Mouse (Mus musculus) testis, postnatal 10 days (tissue): ENCODE data around the gene Gpatch8.
A peak's percentile ranks its signal among the peaks of the same experiment; 100 is the strongest.

Experiments
- DNase-seq: peaks from one replicate; pipeline ENCODE4 v3.0.0; 2021; ENCODE audit warnings: low spot score

Gpatch8 gene

DNA sequence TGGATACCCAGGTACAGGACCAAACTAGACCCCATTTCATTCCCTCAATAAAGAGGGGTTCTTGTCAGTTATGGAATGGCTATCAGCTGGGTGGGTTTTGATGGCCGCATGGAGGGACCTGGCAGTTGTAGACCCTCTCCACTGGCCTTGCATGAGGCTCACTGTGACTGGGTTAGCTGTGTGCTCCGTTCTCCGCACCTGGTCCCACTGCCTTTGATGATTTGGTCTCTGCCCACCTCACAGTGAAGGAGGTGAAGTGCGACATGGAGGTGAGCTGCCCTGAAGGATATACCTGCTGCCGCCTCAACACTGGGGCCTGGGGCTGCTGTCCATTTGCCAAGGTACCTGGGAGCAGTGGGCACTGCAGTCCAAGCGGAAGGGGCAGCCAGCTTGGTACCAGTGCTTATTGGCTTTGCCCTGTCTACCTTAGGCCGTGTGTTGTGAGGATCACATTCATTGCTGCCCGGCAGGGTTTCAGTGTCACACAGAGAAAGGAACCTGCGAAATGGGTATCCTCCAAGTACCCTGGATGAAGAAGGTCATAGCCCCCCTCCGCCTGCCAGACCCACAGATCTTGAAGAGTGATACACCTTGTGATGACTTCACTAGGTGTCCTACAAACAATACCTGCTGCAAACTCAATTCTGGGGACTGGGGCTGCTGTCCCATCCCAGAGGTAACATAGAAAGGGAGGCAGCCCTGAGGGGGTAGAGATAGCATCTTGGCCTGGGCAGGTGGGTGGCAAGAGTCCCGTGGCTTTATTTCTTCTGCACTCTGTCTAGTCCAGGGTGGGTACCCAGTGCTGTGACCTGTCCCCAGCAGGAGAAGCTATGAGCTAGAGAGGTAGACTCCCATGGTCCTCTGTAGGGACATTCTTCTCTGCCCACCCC is 121.1 kb downstream of the Gpatch8 start:
- no peak for DNase-seq

DNA sequence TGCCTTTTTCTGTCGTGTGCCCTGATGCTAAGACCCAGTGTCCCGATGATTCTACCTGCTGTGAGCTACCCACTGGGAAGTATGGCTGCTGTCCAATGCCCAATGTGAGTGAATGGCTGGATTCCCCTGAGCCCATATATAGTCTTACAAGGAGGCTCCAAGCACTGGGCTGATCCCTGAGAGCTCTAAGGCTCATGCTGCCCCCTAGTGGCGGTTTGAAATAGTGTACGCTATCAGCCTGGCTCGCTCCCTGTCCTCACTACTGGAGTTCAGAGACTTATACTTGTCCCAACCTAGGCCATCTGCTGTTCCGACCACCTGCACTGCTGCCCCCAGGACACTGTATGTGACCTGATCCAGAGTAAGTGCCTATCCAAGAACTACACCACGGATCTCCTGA is 121.8 kb downstream of the Gpatch8 start:
- DNase-seq: peak; percentile 93

- DNase-seq: no peak
These were observed 122.3 kb downstream of the Gpatch8 start for GRCm38 (mm10) chr11:102433866-102434265.

DNA sequence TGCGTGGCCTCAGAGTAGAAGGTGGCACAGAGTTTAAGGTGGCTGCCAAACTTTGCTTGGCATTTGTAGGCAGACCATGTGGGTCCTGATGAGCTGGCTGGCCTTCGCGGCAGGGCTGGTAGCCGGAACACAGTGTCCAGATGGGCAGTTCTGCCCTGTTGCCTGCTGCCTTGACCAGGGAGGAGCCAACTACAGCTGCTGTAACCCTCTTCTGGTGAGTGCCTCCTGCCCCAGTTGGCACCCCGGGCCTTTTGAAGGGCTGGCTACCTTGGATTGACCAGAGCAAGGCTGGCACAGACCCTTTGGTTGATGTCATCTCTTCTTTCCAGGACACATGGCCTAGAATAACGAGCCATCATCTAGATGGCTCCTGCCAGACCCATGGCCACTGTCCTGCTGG is 123.3 kb downstream of the Gpatch8 start:
- no peak for DNase-seq

GRCm38 (mm10) chr11:102432115-102432843 is 123.9 kb downstream of the Gpatch8 start:
- DNase-seq: no peak

DNA sequence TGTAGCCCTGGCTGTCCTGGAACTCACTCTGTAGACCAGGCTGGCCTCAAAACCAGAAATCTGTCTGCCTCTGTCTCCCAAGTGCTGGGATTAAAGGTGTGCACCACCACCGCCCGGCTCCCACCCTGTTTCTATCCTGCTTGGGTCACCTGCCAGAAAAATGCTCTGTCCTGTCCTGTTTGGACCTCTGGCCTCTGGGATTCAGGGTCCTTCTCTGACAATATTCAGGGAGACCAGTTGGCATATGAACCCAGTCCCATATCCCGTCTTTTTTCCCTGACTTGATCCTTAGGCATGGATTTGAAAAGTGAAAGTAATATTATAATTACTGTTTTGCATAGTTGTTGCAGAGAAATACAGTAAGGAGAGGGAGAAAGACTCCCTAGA is 124.5 kb downstream of the Gpatch8 start:
- DNase-seq: no peak

- peak; percentile 84 for DNase-seq
These were observed 125.1 kb downstream of the Gpatch8 start for GRCm38 (mm10) chr11:102431018-102431645.

GRCm38 (mm10) chr11:102430121-102431017 is 125.8 kb downstream of the Gpatch8 start, which contains the start of gene Grn:
Gene Grn, plus strand, starts transcription at chr11:102430315.
- peak; percentile 89 for DNase-seq

DNA sequence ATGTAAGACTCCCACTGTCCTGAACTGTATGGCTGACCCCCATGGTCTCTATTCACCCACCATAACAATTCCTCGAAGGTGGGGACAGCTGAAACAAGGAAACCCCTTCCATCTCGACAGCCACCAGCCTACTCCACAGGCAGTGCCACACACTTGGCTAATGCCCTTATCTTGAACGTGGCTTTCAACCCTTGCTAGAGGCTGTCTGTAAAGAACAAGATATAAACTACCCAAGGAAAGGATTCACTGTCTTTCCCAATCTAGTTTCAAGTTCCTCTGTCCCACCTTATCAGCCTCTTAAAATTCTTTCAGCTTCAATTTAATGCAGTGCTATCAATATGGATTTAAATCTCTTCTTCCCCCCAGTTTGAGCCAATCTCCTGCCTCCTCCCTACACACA is 126.6 kb downstream of the Gpatch8 start:
- no peak for DNase-seq

- no peak for DNase-seq
These were observed 127.1 kb downstream of the Gpatch8 start for GRCm38 (mm10) chr11:102428981-102429540.
